Comparison of ENCODE assay signal across 9 mouse cellular contexts in the genomic region with DNA sequence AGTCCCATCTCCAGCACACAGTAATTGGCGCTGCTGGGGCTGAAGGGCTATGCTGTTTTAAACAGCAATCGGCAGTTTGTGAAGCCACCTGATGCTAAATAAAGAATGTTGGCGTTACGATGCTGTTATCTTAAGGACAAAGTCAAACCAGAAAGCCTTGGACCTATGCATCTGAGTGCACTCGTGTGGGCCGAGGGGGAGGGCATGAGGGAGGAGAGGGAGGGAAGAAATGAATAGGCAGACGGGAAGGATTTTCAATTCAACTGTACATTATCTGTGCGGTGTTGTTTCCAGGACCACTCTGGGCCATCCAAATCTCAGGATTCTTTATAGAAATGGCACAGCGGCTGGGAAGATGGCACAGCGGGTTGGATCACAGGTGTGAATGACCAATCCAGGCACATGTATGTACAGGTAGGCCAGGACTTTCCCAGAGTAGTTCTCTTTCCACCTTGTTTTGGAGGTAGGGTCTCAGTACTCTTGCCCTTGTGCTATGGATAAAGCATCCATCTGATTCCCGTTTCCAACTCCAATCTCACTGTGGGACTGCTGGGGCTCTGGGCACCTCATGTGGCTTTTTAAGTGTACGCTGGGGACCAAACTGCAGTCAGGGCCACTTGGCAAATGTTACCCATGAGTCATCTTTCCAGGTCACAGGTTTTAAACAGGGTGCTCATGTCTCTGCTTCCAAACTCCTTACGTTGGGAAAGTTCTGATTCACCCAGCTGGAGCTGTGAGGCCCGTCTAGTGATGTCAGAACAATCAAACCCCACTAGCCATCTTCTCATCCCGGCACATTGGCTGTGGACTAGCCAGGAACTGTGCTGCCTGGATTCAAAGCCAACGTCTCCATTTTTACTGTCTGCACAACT. TPM values are rescaled to one million over a fixed set of nuclear protein-coding genes. Genes with fewer than 3 reads are reported as not detected.
DNase-seq lines count a peak whose midpoint lies in the region; ATAC-seq and TF ChIP-seq lines count a peak whose summit lies in the region.
"Had no signal": no experiment of that assay in that cellular context is flagged by ENCODE, and none has a peak within 500 bp of the region (broad histone marks: within the 10 kb centered on the region; RNA-seq: fewer than 3 reads in every experiment).

A gene (minus strand): TSS at position 51 of the 872 bp plus-strand sequence.

- WGBS in hindbrain, embryonic 11.5 days, result 92% methylated on average over 16 of the region's 16 CpGs
- WGBS in midbrain, embryonic 15.5 days, result 88% methylated on average over 16 of the region's 16 CpGs

- ATAC-seq in hindbrain, embryonic 11.5 days (ENCODE audit: low FRiP score), result no peak
- no peak for ATAC-seq in midbrain, embryonic 15.5 days (replicated peaks)
- ATAC-seq: liver, postnatal 0 days had no signal

- TF ChIP-seq CTCF in MEL (IDR thresholded peaks at IDR 0.05 in 2 of 3, conservative IDR thresholded peaks at IDR 0.05 in 1 of 3; ENCODE audit: control insufficient read depth in 1 of 3, insufficient read depth in 1 of 3, low read depth in 2 of 3, low read length in 3 of 3, poor library complexity in 1 of 3, severe bottlenecking in 1 of 3), result no peak

- no peaks in the 10 kb centered on the region for H3K27me3 ChIP-seq in MEL (ENCODE audit: control insufficient read depth in 1 of 2, insufficient read depth in 2 of 2, low read length in 2 of 2)
- no peaks in the 10 kb centered on the region for H3K27me3 ChIP-seq in hindbrain, embryonic 11.5 days (ENCODE audit: control insufficient read depth, insufficient read depth, low read length)
- no peaks in the 10 kb centered on the region for H3K27me3 ChIP-seq in midbrain, embryonic 15.5 days (replicated peaks)

- no peak within 1 kb of the TSS for H3K9ac ChIP-seq in MEL (ENCODE audit: control insufficient read depth, low read depth, low read length, poor library complexity, severe bottlenecking)
- no peak within 1 kb of the TSS for H3K9ac ChIP-seq in hindbrain, embryonic 11.5 days (ENCODE audit: low read depth, low read length)
- no peak within 1 kb of the TSS for H3K9ac ChIP-seq in midbrain, embryonic 15.5 days
- H3K9ac ChIP-seq: liver, postnatal 0 days had no signal

- TF ChIP-seq EP300 in MEL (IDR thresholded peaks at IDR 0.05; ENCODE audit: low read depth in 1 of 2, low read length in 2 of 2), result no peak

- no peak within 1 kb of the TSS for H3K4me3 ChIP-seq in MEL (ENCODE audit: control insufficient read depth in 1 of 2, insufficient read depth in 1 of 2, low read depth in 2 of 2, low read length in 2 of 2)
- no peak within 1 kb of the TSS for H3K4me3 ChIP-seq in hindbrain, embryonic 11.5 days (ENCODE audit: low read depth, low read length)
- no peak within 1 kb of the TSS for H3K4me3 ChIP-seq in midbrain, embryonic 15.5 days

- no peak within 1 kb of the TSS for H3K4me2 ChIP-seq in hindbrain, embryonic 11.5 days (replicated peaks; ENCODE audit: low read depth, low read length)
- H3K4me2 ChIP-seq in midbrain, embryonic 15.5 days, result no peak within 1 kb of the TSS

- TF ChIP-seq POLR2A in MEL (IDR thresholded peaks at IDR 0.05; ENCODE audit: control insufficient read depth in 1 of 2, insufficient read depth in 1 of 2, low read depth in 1 of 2, low read length in 2 of 2, poor library complexity in 1 of 2), result no peak

- no peaks in the 10 kb centered on the region for H3K4me1 ChIP-seq in MEL (ENCODE audit: control insufficient read depth in 1 of 2, insufficient read depth in 2 of 2, low read length in 2 of 2)
- H3K4me1 ChIP-seq in hindbrain, embryonic 11.5 days (replicated peaks; ENCODE audit: control insufficient read depth, insufficient read depth, low read length), result no peaks in the 10 kb centered on the region
- H3K4me1 ChIP-seq in midbrain, embryonic 15.5 days, result no peaks in the 10 kb centered on the region

- H3K79me2 ChIP-seq in MEL (ENCODE audit: control insufficient read depth, insufficient read depth, low read length, poor library complexity), result no peaks in the 10 kb centered on the region

- H3K36me3 ChIP-seq in MEL (ENCODE audit: control insufficient read depth in 1 of 2, insufficient read depth in 2 of 2, low read length in 2 of 2), result no peaks in the 10 kb centered on the region
- no peaks in the 10 kb centered on the region for H3K36me3 ChIP-seq in hindbrain, embryonic 11.5 days (ENCODE audit: control insufficient read depth, insufficient read depth, low read length)
- no peaks in the 10 kb centered on the region for H3K36me3 ChIP-seq in midbrain, embryonic 15.5 days (replicated peaks)

- no peak within 1 kb of the TSS for H3K27ac ChIP-seq in MEL (ENCODE audit: control insufficient read depth, low read depth, low read length)
- no peak within 1 kb of the TSS for H3K27ac ChIP-seq in hindbrain, embryonic 11.5 days (ENCODE audit: low read depth, low read length)
- no peak within 1 kb of the TSS for H3K27ac ChIP-seq in midbrain, embryonic 15.5 days

- no peaks in the 10 kb centered on the region for H3K9me3 ChIP-seq in MEL (replicated peaks; ENCODE audit: insufficient read depth, low read length)
- H3K9me3 ChIP-seq in hindbrain, embryonic 11.5 days (ENCODE audit: control insufficient read depth, low read length), result no peaks in the 10 kb centered on the region
- no peaks in the 10 kb centered on the region for H3K9me3 ChIP-seq in midbrain, embryonic 15.5 days

- no peak for TF ChIP-seq RAD21 in MEL (IDR thresholded peaks at IDR 0.05; ENCODE audit: low read depth, low read length)

- peak; percentile 10 for DNase-seq in kidney, adult 9 months
- DNase-seq in kidney, adult 18-20 months, result no peak
- DNase-seq in MEL (ENCODE audit: low read depth, low spot score), result no peak
- no peak for DNase-seq in hindbrain, embryonic 11.5 days (ENCODE audit: low spot score)
- no peak for DNase-seq in testis, postnatal 10 days (ENCODE audit: low spot score)
- no peak for DNase-seq in T-cell, adult 2 months (ENCODE audit: low spot score)
- no peak for DNase-seq in kidney, postnatal 14 days
- DNase-seq: liver, postnatal 0 days had no signal

TF ChIP-seq in MEL, 35 proteins besides CTCF, POLR2A, EP300 and RAD21:
- TF ChIP-seq SIN3A (IDR thresholded peaks at IDR 0.05; ENCODE audit: low read length), result no peak
- 0 out of 2 replicates have a peak, but pooled peaks have one; percentile 22 for TF ChIP-seq ZNF384 (IDR thresholded peaks at IDR 0.05; ENCODE audit: low read depth, low read length)
- TF ChIP-seq MAFK (IDR thresholded peaks at IDR 0.05; ENCODE audit: borderline replicate concordance, low read depth, low read length), result no peak
TF ChIP-seq in MEL: peak in this region for 1.

RNA-seq across cellular contexts. Expression of the gene that starts here (rescaled TPM):
- total RNA-seq in MEL (2012; rRNA removed), result 2.0 and 3.2 TPM in 2 replicates
- 1 to 10 TPM in 1 of 2 experiments, not detected in 1; 4.4 TPM for polyA plus RNA-seq in MEL (2012; ENCODE audit: insufficient read depth in 1 of 2, insufficient read length in 2 of 2, low read depth in 1 of 2, low replicate concordance in 2 of 2, missing spikeins in 1 of 2)
- polyA plus RNA-seq in hindbrain, embryonic 11.5 days (2014; fragmentation: Nextera tagmentation; extraction: Ambion mirVana), result 12.9 and 14.9 TPM in 2 replicates
- 12.6 and 13.3 TPM in 2 replicates for polyA plus RNA-seq in midbrain, embryonic 15.5 days (2015; fragmentation: Nextera tagmentation; extraction: Ambion mirVana)
